Mouse (Mus musculus): ENCODE results near the gene Gm3532. TPM values are rescaled to one million over a fixed set of nuclear protein-coding genes. Genes with fewer than 3 reads are reported as not detected.

The Gm3532 gene
- not detected in 2 replicates for polyA plus RNA-seq (2015; fragmentation: Nextera tagmentation; extraction: Ambion mirVana)

GRCm38 (mm10) chr14:5538196-5538595 lies at the start of gene Gm3532:
TSS of gene Gm3532 (plus strand) at chr14:5538496.

GRCm38 (mm10) chr14:5501374-5501773 lies 36.9 kb upstream of the Gm3532 start, which contains the start of gene Gm3488:
TSS of gene Gm3488 (plus strand) at chr14:5501674.

Other genes starting within 250 kb of the Gm3532 start
- not detected in 2 replicates for gene Gm3542, start 203.6 kb upstream of the Gm3532 start, polyA plus RNA-seq (2015; fragmentation: Nextera tagmentation; extraction: Ambion mirVana)
- gene Gm3500, start 149.4 kb upstream of the Gm3532 start, polyA plus RNA-seq (2015; fragmentation: Nextera tagmentation; extraction: Ambion mirVana), result 0.11 TPM in 1 of 2 replicates, not detected in the other
- gene Gm3194, start 83.0 kb upstream of the Gm3532 start, polyA plus RNA-seq (2015; fragmentation: Nextera tagmentation; extraction: Ambion mirVana), result 0.13 TPM in 1 of 2 replicates, not detected in the other
- gene Gm8246, start 60.7 kb upstream of the Gm3532 start, polyA plus RNA-seq (2015; fragmentation: Nextera tagmentation; extraction: Ambion mirVana), result not detected in 2 replicates
- not detected in 2 replicates for gene Gm3187, start 54.3 kb upstream of the Gm3532 start, polyA plus RNA-seq (2015; fragmentation: Nextera tagmentation; extraction: Ambion mirVana)
- gene Gm3488, start 36.8 kb upstream of the Gm3532 start, polyA plus RNA-seq (2015; fragmentation: Nextera tagmentation; extraction: Ambion mirVana), result 0.12 and 0.24 TPM in 2 replicates
- gene Gm8265, start 94.5 kb downstream of the Gm3532 start, polyA plus RNA-seq (2015; fragmentation: Nextera tagmentation; extraction: Ambion mirVana), result not detected in 2 replicates
- not detected in 2 replicates for gene Gm9603, start 149.0 kb downstream of the Gm3532 start, polyA plus RNA-seq (2015; fragmentation: Nextera tagmentation; extraction: Ambion mirVana)
- 0.08 TPM in 1 of 2 replicates, not detected in the other for gene Gm3373, start 203.1 kb downstream of the Gm3532 start, polyA plus RNA-seq (2015; fragmentation: Nextera tagmentation; extraction: Ambion mirVana)